Mouse (Mus musculus) embryonic facial prominence, embryonic 10.5 days (tissue): ENCODE results near the gene Ginm1. TPM values are rescaled to one million over a fixed set of nuclear protein-coding genes. Genes with fewer than 3 reads are reported as not detected.
A peak's percentile ranks its signal among the peaks of the same experiment; 100 is the strongest.

Source experiments
- DNase-seq: peaks from one replicate; pipeline ENCODE4 v3.0.0-alpha.2; 2017; ENCODE audit warnings: low spot score
- H3K27ac ChIP-seq: fragments of 300-500 bp; sonication (generic); replicated peaks from 2 replicates; pipeline ENCODE4 v1.5.1; 2016; ENCODE audit warnings: mild to moderate bottlenecking
- H3K27me3 ChIP-seq: fragments of 300-500 bp; sonication (generic); replicated peaks from 2 replicates; pipeline ENCODE4 v1.6.1; 2016; ENCODE audit warnings: low read depth, mild to moderate bottlenecking; ENCODE audit not compliant: poor library complexity, severe bottlenecking
- H3K36me3 ChIP-seq: fragments of 300-500 bp; sonication (generic); replicated peaks from 2 replicates; pipeline ENCODE4 v1.6.1; 2016; ENCODE audit warnings: mild to moderate bottlenecking, moderate library complexity
- H3K4me1 ChIP-seq: fragments of 300-500 bp; sonication (generic); 2 replicates; pipeline ENCODE4 v1.6.1; 2016
- H3K4me3 ChIP-seq: fragments of 300-500 bp; sonication (generic); 2 replicates; pipeline ENCODE4 v1.5.1; 2016; ENCODE audit warnings: mild to moderate bottlenecking, moderate library complexity
- H3K9me3 ChIP-seq: fragments of 300-500 bp; sonication (generic); 2 replicates; pipeline ENCODE4 v1.6.1; 2016; ENCODE audit warnings: mild to moderate bottlenecking
- WGBS: fragments of 180-500 bp; shearing (Covaris S2); methylation state at CpG from one replicate; pipeline ENCODE4 v1.1.7; 2016; 5-methylcytosine and 5-hydroxymethylcytosine counted together
- polyA plus RNA-seq: library from polyadenylated mRNA; unstranded; fragments of >200 nt; fragmentation: Nextera tagmentation; extraction: Ambion mirVana; gene quantifications from 2 replicates; pipeline ENCODE4 v1.2.1, GENCODE M21; 2016

The Ginm1 gene
- polyA plus RNA-seq, 1 experiment from 2014 or later: 52.8 TPM

GRCm38 (mm10) chr10:7832171-7832676 lies 39.6 kb upstream of the Ginm1 start, which contains the start of gene Zc3h12d:
Gene Zc3h12d (plus strand): TSS chr10:7832470.
- H3K4me1 ChIP-seq: peaks cover 13% of the 10 kb centered on the region
- 3% methylated on average over 15 of the region's 15 CpGs for WGBS
- H3K4me3 ChIP-seq: peak within 1 kb of the TSS; percentile 41
- DNase-seq: peak; percentile 29
- H3K36me3 ChIP-seq: no peaks in the 10 kb centered on the region
- 0 out of 2 replicates have a peak, but pooled peaks cover 6% of the 10 kb centered on the region for H3K27me3 ChIP-seq
- no peaks in the 10 kb centered on the region for H3K9me3 ChIP-seq
- no peak within 1 kb of the TSS for H3K27ac ChIP-seq

GRCm38 (mm10) chr10:7826106-7826505 lies 33.5 kb upstream of the Ginm1 start:
- 93% methylated on average over 9 of the region's 9 CpGs for WGBS
- H3K36me3 ChIP-seq: peaks cover 47% of the 10 kb centered on the region

GRCm38 (mm10) chr10:7825281-7825665 lies 32.6 kb upstream of the Ginm1 start:
- no peaks in the 10 kb centered on the region for H3K27me3 ChIP-seq
- H3K9me3 ChIP-seq: no peaks in the 10 kb centered on the region
- no peak for DNase-seq
- H3K36me3 ChIP-seq: peaks cover 55% of the 10 kb centered on the region
- H3K27ac ChIP-seq: no peak overlapping the region
- 90% methylated on average over 4 of the region's 4 CpGs for WGBS
- H3K4me1 ChIP-seq: no peaks in the 10 kb centered on the region
- no peak overlapping the region for H3K4me3 ChIP-seq

More at GRCm38 (mm10) chr10:7826106-7826505, 33.5 kb upstream of the Ginm1 start:
- Histone ChIP-seq H3K9me3 (no peaks in the 10 kb centered on the region), H3K27ac (no peak overlapping the region), H3K4me3 (no peak overlapping the region), H3K4me1 (no peaks in the 10 kb centered on the region), H3K27me3 (no peaks in the 10 kb centered on the region)
- no peak for DNase-seq

- Histone ChIP-seq H3K4me1 (no peaks in the 10 kb centered on the region), H3K36me3 (peaks cover 59% of the 10 kb centered on the region), H3K27me3 (no peaks in the 10 kb centered on the region), H3K4me3 (no peak overlapping the region), H3K9me3 (no peaks in the 10 kb centered on the region), H3K27ac (no peak overlapping the region)
- no peak for DNase-seq
- 89% methylated on average over 9 of the region's 9 CpGs for WGBS
These were observed 32.1 kb upstream of the Ginm1 start for GRCm38 (mm10) chr10:7824663-7825280.

GRCm38 (mm10) chr10:7821981-7822380 lies 29.4 kb upstream of the Ginm1 start:
- no peaks in the 10 kb centered on the region for H3K4me1 ChIP-seq
- no peak for DNase-seq
- H3K27ac ChIP-seq: no peak overlapping the region
- WGBS: 93% methylated on average over 12 of the region's 12 CpGs
- no peaks in the 10 kb centered on the region for H3K9me3 ChIP-seq
- no peaks in the 10 kb centered on the region for H3K27me3 ChIP-seq
- H3K36me3 ChIP-seq: peaks cover 85% of the 10 kb centered on the region
- H3K4me3 ChIP-seq: no peak overlapping the region

GRCm38 (mm10) chr10:7820171-7820570 lies 27.5 kb upstream of the Ginm1 start:
- no peaks in the 10 kb centered on the region for H3K27me3 ChIP-seq
- peaks cover 87% of the 10 kb centered on the region for H3K36me3 ChIP-seq
- no peaks in the 10 kb centered on the region for H3K4me1 ChIP-seq
- 91% methylated on average over 5 of the region's 5 CpGs for WGBS
- H3K4me3 ChIP-seq: no peak overlapping the region
- no peak for DNase-seq
- H3K27ac ChIP-seq: no peak overlapping the region
- H3K9me3 ChIP-seq: no peaks in the 10 kb centered on the region

- no peaks in the 10 kb centered on the region for H3K4me1 ChIP-seq
- no peak overlapping the region for H3K27ac ChIP-seq
- no peak overlapping the region for H3K4me3 ChIP-seq
- no peaks in the 10 kb centered on the region for H3K9me3 ChIP-seq
- peaks cover 89% of the 10 kb centered on the region for H3K36me3 ChIP-seq
- no peak for DNase-seq
- no peaks in the 10 kb centered on the region for H3K27me3 ChIP-seq
- 95% methylated on average over 4 of the region's 4 CpGs for WGBS
These were observed 27.0 kb upstream of the Ginm1 start for GRCm38 (mm10) chr10:7819603-7820002.

- H3K9me3 ChIP-seq: no peaks in the 10 kb centered on the region
- peaks cover 92% of the 10 kb centered on the region for H3K36me3 ChIP-seq
- WGBS: 93% methylated on average over 4 of the region's 4 CpGs
These were observed 26.5 kb upstream of the Ginm1 start for GRCm38 (mm10) chr10:7819156-7819555.

GRCm38 (mm10) chr10:7818676-7819075 lies 26.1 kb upstream of the Ginm1 start:
- peaks cover 92% of the 10 kb centered on the region for H3K36me3 ChIP-seq

More at GRCm38 (mm10) chr10:7819156-7819555, 26.5 kb upstream of the Ginm1 start:
- no peaks in the 10 kb centered on the region for H3K27me3 ChIP-seq
- H3K4me3 ChIP-seq: no peak overlapping the region
- no peaks in the 10 kb centered on the region for H3K4me1 ChIP-seq
- H3K27ac ChIP-seq: no peak overlapping the region
- no peak for DNase-seq

GRCm38 (mm10) chr10:7816476-7816875 lies 23.9 kb upstream of the Ginm1 start:
- DNase-seq: no peak
- H3K9me3 ChIP-seq: no peaks in the 10 kb centered on the region
- peaks cover 91% of the 10 kb centered on the region for H3K36me3 ChIP-seq
- H3K4me3 ChIP-seq: no peak overlapping the region
- no peaks in the 10 kb centered on the region for H3K4me1 ChIP-seq
- 88% methylated on average over 2 of the region's 2 CpGs for WGBS
- H3K27me3 ChIP-seq: no peaks in the 10 kb centered on the region
- no peak overlapping the region for H3K27ac ChIP-seq

More at GRCm38 (mm10) chr10:7818676-7819075, 26.1 kb upstream of the Ginm1 start:
- Histone ChIP-seq H3K4me3 (no peak overlapping the region), H3K4me1 (no peaks in the 10 kb centered on the region), H3K27me3 (no peaks in the 10 kb centered on the region), H3K27ac (no peak overlapping the region), H3K9me3 (no peaks in the 10 kb centered on the region)
- DNase-seq: no peak
- 94% methylated on average over 4 of the region's 4 CpGs for WGBS

- no peaks in the 10 kb centered on the region for H3K4me1 ChIP-seq
- 45% methylated on average over 2 of the region's 2 CpGs for WGBS
- DNase-seq: peak; percentile 32
- no peaks in the 10 kb centered on the region for H3K9me3 ChIP-seq
- H3K27ac ChIP-seq: no peak overlapping the region
- H3K36me3 ChIP-seq: peaks cover 96% of the 10 kb centered on the region
- no peaks in the 10 kb centered on the region for H3K27me3 ChIP-seq
- no peak overlapping the region for H3K4me3 ChIP-seq
These were observed 17.3 kb upstream of the Ginm1 start for GRCm38 (mm10) chr10:7809937-7810336.

GRCm38 (mm10) chr10:7802519-7803140 lies 10.0 kb upstream of the Ginm1 start:
- peaks cover 99% of the 10 kb centered on the region for H3K36me3 ChIP-seq
- no peaks in the 10 kb centered on the region for H3K27me3 ChIP-seq
- no peak overlapping the region for H3K27ac ChIP-seq
- 89% methylated on average over 2 of the region's 2 CpGs for WGBS
- H3K4me1 ChIP-seq: no peaks in the 10 kb centered on the region
- H3K9me3 ChIP-seq: no peaks in the 10 kb centered on the region
- no peak overlapping the region for H3K4me3 ChIP-seq
- DNase-seq: no peak

- Histone ChIP-seq H3K4me1 (no peaks in the 10 kb centered on the region), H3K27ac (no peak overlapping the region), H3K4me3 (no peak overlapping the region), H3K36me3 (peaks cover 99% of the 10 kb centered on the region), H3K27me3 (no peaks in the 10 kb centered on the region), H3K9me3 (no peaks in the 10 kb centered on the region)
- DNase-seq: no peak
- 90% methylated on average over 3 of the region's 3 CpGs for WGBS
These were observed 8.6 kb upstream of the Ginm1 start for GRCm38 (mm10) chr10:7801258-7801657.
